Mouse (Mus musculus) C2C12 (cell line): ENCODE measurements at regions not wholly inside any gene's neighbourhood (a gene's known extent, or its start where the extent isn't known, plus 50 kb on each side); places are given as distances from the start of the nearest gene placed in this dataset.

ENCODE experiments used
- H3K27me3 ChIP-seq: one replicate; pipeline ENCODE4 v1.6.1; 2011; ENCODE audit not compliant: control insufficient read depth, insufficient read depth, insufficient read length
- H3K36me3 ChIP-seq: one replicate; pipeline ENCODE4 v1.6.1; 2011; ENCODE audit not compliant: control insufficient read depth, insufficient read depth
- H3K4me3 ChIP-seq: one replicate; pipeline ENCODE4 v1.5.1; 2011; ENCODE audit warnings: mild to moderate bottlenecking, control low read depth; ENCODE audit not compliant: poor library complexity, insufficient read depth, severe bottlenecking
- H3K79me2 ChIP-seq: one replicate; pipeline ENCODE4 v1.6.1; 2011; ENCODE audit not compliant: control insufficient read depth, insufficient read depth
- H3K79me3 ChIP-seq: one replicate; pipeline ENCODE4 v1.6.1; 2011; ENCODE audit warnings: low read depth, control low read depth
- H3ac ChIP-seq: one replicate; pipeline ENCODE3; 2011; ENCODE audit warnings: low read depth; ENCODE audit not compliant: control insufficient read depth, insufficient read length
- CEBPB ChIP-seq: IDR thresholded peaks from one replicate; pipeline ENCODE4 v1.6.1; 2011; ENCODE audit warnings: low read depth, mild to moderate bottlenecking, control low read depth, moderate library complexity
- CTCF ChIP-seq: IDR thresholded peaks from one replicate; pipeline ENCODE4 v1.5.1; 2011; ENCODE audit not compliant: control insufficient read depth, insufficient read depth, insufficient read length
- FOSL1 ChIP-seq: IDR thresholded peaks from one replicate; pipeline ENCODE4 v1.8.0; 2011; ENCODE audit warnings: mild to moderate bottlenecking, low read length; ENCODE audit not compliant: poor library complexity, insufficient read depth, severe bottlenecking
- MAX ChIP-seq: IDR thresholded peaks from one replicate; pipeline ENCODE4 v1.6.1; 2011; ENCODE audit warnings: mild to moderate bottlenecking, control low read depth
- MYOD1 ChIP-seq: IDR thresholded peaks from one replicate; pipeline ENCODE4 v1.6.1; 2011; ENCODE audit warnings: low read depth; ENCODE audit not compliant: control insufficient read depth, insufficient read length
- MYOG ChIP-seq: IDR thresholded peaks from one replicate; pipeline ENCODE4 v1.6.1; 2011; ENCODE audit not compliant: control insufficient read depth, insufficient read length; ENCODE audit errors: extremely low read depth
- USF1 ChIP-seq: IDR thresholded peaks from one replicate; pipeline ENCODE4 v1.6.1; 2011; ENCODE audit warnings: low read depth, mild to moderate bottlenecking, control low read depth, moderate library complexity

- H3K27me3 ChIP-seq = no peaks in the 10 kb centered on the region
- no peaks in the 10 kb centered on the region for H3K79me3 ChIP-seq
- H3ac ChIP-seq = no peak overlapping the region
- H3K4me3 ChIP-seq = no peak overlapping the region
- no peaks in the 10 kb centered on the region for H3K79me2 ChIP-seq
- no peak for TF ChIP-seq USF1
- TF ChIP-seq MYOD1 = no peak
- no peak for TF ChIP-seq FOSL1
- TF ChIP-seq CTCF = no peak
- no peak for TF ChIP-seq MYOG
- no peak for TF ChIP-seq MAX
- TF ChIP-seq CEBPB = no peak
- no peaks in the 10 kb centered on the region for H3K36me3 ChIP-seq
Observed at GRCm38 (mm10) chr9:113601451-113601850, 106.6 kb downstream of the Pdcd6ip start.

DNA sequence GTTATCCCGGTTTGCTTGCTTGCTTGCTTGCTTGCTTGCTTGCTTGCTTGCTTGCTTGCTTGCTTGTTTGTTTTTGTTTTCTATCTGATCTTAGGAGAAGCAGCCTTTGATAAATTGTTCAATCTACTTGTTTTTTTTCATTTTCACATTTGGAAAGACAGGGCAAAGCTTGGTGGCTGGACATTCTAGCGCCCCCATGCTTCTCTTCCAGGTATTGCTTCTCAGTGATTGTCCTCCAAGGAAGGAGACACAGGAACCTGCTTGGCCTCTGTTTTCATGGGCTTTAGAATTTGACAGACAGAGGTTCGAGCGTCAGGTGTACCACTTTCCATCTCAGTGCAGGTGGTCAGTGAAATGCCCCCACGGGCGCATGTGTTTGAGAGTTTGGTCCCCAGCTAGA is 120.8 kb downstream of the Pdcd6ip start:
- H3ac ChIP-seq = no peak overlapping the region

DNA sequence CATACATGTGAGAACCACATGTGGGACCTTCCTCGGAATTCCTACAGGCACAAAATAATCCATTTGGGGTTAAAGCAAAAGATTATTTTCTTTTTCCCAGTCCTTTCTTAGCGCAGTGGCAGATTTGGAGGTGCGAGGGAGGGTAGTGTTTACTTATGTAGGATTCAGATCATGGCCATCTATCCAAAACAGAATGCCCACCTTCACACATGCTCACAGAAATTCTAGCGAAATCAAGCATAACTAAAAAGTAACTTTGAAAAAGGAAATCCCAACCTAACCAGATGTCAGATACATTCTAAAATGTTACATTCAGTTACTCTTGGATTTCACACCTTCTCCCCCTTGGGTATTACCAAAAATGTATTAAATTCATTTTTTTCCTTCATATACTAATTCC is 121.6 kb downstream of the Pdcd6ip start:
- no peaks in the 10 kb centered on the region for H3K27me3 ChIP-seq
- H3K79me2 ChIP-seq = no peaks in the 10 kb centered on the region
- TF ChIP-seq MYOG (no peak), CTCF (no peak), USF1 (no peak), MAX (no peak), MYOD1 (no peak)
- H3K79me3 ChIP-seq = no peaks in the 10 kb centered on the region
- H3ac ChIP-seq = no peak overlapping the region
- no peaks in the 10 kb centered on the region for H3K36me3 ChIP-seq
- no peak overlapping the region for H3K4me3 ChIP-seq

More for the DNA sequence above, 120.8 kb downstream of the Pdcd6ip start:
- Histone ChIP-seq H3K27me3 (no peaks in the 10 kb centered on the region), H3K36me3 (no peaks in the 10 kb centered on the region), H3K4me3 (no peak overlapping the region), H3K79me2 (no peaks in the 10 kb centered on the region), H3K79me3 (no peaks in the 10 kb centered on the region)
- TF ChIP-seq MYOG = no peak
- TF ChIP-seq FOSL1 = no peak
- TF ChIP-seq CTCF = no peak
- TF ChIP-seq USF1 = no peak
- TF ChIP-seq CEBPB = no peak
- no peak for TF ChIP-seq MYOD1

DNA sequence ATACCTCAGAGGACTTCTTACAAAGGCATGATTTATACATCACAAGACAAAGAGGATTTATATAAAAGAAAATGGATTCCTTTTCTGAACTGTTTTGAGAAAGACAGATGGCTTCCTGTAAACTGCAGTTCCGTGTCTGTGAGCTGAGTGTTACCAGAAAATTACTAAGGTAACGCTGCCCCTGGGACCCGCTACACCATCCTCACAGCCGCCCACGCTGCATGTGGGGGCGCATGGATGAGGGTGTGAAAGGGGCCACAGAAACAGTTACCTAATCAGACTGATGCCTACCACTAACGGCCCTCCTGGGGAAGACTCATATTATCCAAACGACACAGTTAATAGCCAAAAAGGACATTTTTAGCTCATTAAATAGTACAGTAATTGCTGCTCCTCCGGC is 129.8 kb downstream of the Pdcd6ip start:
- H3ac ChIP-seq = no peak overlapping the region
- no peaks in the 10 kb centered on the region for H3K79me2 ChIP-seq
- H3K27me3 ChIP-seq = no peaks in the 10 kb centered on the region
- TF ChIP-seq CEBPB (no peak), MAX (no peak), FOSL1 (no peak), MYOG (no peak), CTCF (no peak), MYOD1 (no peak), USF1 (no peak)
- H3K4me3 ChIP-seq = no peak overlapping the region
- H3K36me3 ChIP-seq = no peaks in the 10 kb centered on the region
- no peaks in the 10 kb centered on the region for H3K79me3 ChIP-seq

GRCm38 (mm10) chr9:113568849-113569248 is 139.2 kb downstream of the Pdcd6ip start:
- Histone ChIP-seq H3K4me3 (no peak overlapping the region), H3ac (no peak overlapping the region), H3K36me3 (no peaks in the 10 kb centered on the region), H3K79me2 (no peaks in the 10 kb centered on the region), H3K79me3 (no peaks in the 10 kb centered on the region), H3K27me3 (no peaks in the 10 kb centered on the region)
- TF ChIP-seq CEBPB (no peak), USF1 (no peak), MYOG (no peak), MYOD1 (no peak), FOSL1 (no peak), CTCF (no peak), MAX (no peak)

DNA sequence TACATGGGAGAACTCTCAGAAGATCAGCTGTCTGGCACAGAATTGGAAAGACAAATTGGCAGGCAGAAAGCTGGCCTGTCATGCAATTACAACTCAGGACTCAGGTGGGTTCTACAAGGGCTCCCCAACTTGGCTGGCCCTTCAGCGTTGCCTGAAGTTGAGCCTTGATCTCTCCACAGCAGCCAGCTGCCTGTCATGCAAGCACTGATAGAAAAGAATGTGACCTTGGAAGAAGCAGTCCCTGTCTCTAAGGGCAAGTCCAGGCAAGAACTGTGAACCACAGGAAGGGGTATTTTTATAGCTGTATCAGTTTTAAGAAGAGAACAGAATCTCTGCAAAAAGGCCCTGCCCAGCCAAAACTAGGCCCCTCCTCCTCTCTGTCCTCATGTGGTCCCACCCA is 140.4 kb downstream of the Pdcd6ip start:
- Histone ChIP-seq H3K36me3 (no peaks in the 10 kb centered on the region), H3K79me2 (no peaks in the 10 kb centered on the region), H3K4me3 (no peak overlapping the region), H3ac (no peak overlapping the region), H3K79me3 (no peaks in the 10 kb centered on the region), H3K27me3 (no peaks in the 10 kb centered on the region)
- TF ChIP-seq FOSL1 = no peak
- no peak for TF ChIP-seq USF1
- TF ChIP-seq MAX = no peak
- TF ChIP-seq MYOD1 = no peak
- TF ChIP-seq CTCF = no peak
- no peak for TF ChIP-seq MYOG
- TF ChIP-seq CEBPB = no peak
